Mouse (Mus musculus) forebrain, postnatal 0 days (tissue): ENCODE results near the gene Shroom3. TPM values are rescaled to one million over a fixed set of nuclear protein-coding genes. Genes with fewer than 3 reads are reported as not detected.

Source experiments
- ATAC-seq: fragments of 200-750 bp; cut with Nextera tagmentation; 2 replicates; pipeline ENCODE4 v1.8.0; 2017; ENCODE audit warnings: mild to moderate bottlenecking, moderate library complexity
- DNase-seq: peaks from one replicate; pipeline ENCODE4 v3.0.0-alpha.2; 2015
- H3K27ac ChIP-seq: fragments of 300-500 bp; sonication (generic); 2 replicates; pipeline ENCODE4 v1.5.1; 2014; ENCODE audit warnings: low read depth, mild to moderate bottlenecking, antibody characterized with exemption, low read length, moderate library complexity, mixed read lengths
- H3K27me3 ChIP-seq: fragments of 300-500 bp; sonication (generic); 2 replicates; pipeline ENCODE4 v1.6.1; 2014; ENCODE audit warnings: mild to moderate bottlenecking, low read length, mixed read lengths; ENCODE audit not compliant: insufficient read depth
- H3K36me3 ChIP-seq: fragments of 300-500 bp; sonication (generic); 2 replicates; pipeline ENCODE4 v1.6.1; 2014; ENCODE audit warnings: mild to moderate bottlenecking, moderate library complexity; ENCODE audit not compliant: insufficient read depth
- H3K4me1 ChIP-seq: fragments of 300-500 bp; sonication (generic); 2 replicates; pipeline ENCODE4 v1.6.1; 2014; ENCODE audit warnings: antibody characterized with exemption; ENCODE audit not compliant: insufficient read depth
- H3K4me2 ChIP-seq: fragments of 300-500 bp; sonication (generic); 2 replicates; pipeline ENCODE4 v1.6.1; 2014; ENCODE audit warnings: low read depth, mild to moderate bottlenecking, moderate library complexity
- H3K4me3 ChIP-seq: fragments of 300-500 bp; sonication (generic); 2 replicates; pipeline ENCODE4 v1.5.1; 2014; ENCODE audit warnings: low read depth, low read length, mixed read lengths
- H3K9ac ChIP-seq: fragments of 300-500 bp; sonication (generic); 2 replicates; pipeline ENCODE4 v1.6.1; 2014; ENCODE audit warnings: mild to moderate bottlenecking
- H3K9me3 ChIP-seq: fragments of 300-500 bp; sonication (generic); 2 replicates; pipeline ENCODE4 v1.6.1; 2016; ENCODE audit warnings: low read length
- CTCF ChIP-seq: sonication (generic); IDR thresholded peaks from 2 replicates; pipeline ENCODE4 v1.5.1; 2016; ENCODE audit warnings: antibody characterized with exemption, control low read depth, low read depth
- WGBS: fragments of 180-500 bp; shearing (Covaris S2); extraction: QIAGEN DNeasy Blood & Tissue Kit; methylation state at CpG from one replicate; pipeline ENCODE4 v1.1.7; 2014; 5-methylcytosine and 5-hydroxymethylcytosine counted together
- polyA plus RNA-seq: library from polyadenylated mRNA; unstranded; fragments of >200 nt; fragmentation: Nextera tagmentation; extraction: Ambion mirVana; gene quantifications from 2 replicates; pipeline ENCODE4 v1.2.1, GENCODE M21; 2015
- total RNA-seq: library from RNA; depleted of rRNA; stranded (reverse); fragments of >200 nt; gene quantifications from 2 replicates; pipeline ENCODE4 v1.2.3, GENCODE M21; 2014

The Shroom3 gene
- total and polyA plus RNA-seq, 2 experiments from 2014 or later = 0.91 to 5.8 TPM

GRCm38 (mm10) chr5:92937701-92938100, 254.5 kb downstream of the Shroom3 start:
- Histone ChIP-seq H3K36me3 (peaks cover 10% of the 10 kb centered on the region), H3K4me2 (no peak overlapping the region), H3K4me1 (peaks cover 4% of the 10 kb centered on the region; the same call in 1 of the 2 replicates), H3K9me3 (peaks cover 8% of the 10 kb centered on the region; the same call in 1 of the 2 replicates), H3K27me3 (no peaks in the 10 kb centered on the region), H3K4me3 (no peak overlapping the region), H3K9ac (no peak overlapping the region), H3K27ac (no peak overlapping the region)
- ATAC-seq (no peak), DNase-seq (no peak)
- 65% methylated on average over 4 of the region's 4 CpGs for WGBS
- no peak for TF ChIP-seq CTCF

- no peak for TF ChIP-seq CTCF
- Histone ChIP-seq H3K4me2 (no peak overlapping the region), H3K9ac (no peak overlapping the region), H3K36me3 (peaks cover 12% of the 10 kb centered on the region), H3K4me1 (peaks cover 2% of the 10 kb centered on the region; the same call in 1 of the 2 replicates), H3K27ac (no peak overlapping the region), H3K4me3 (no peak overlapping the region), H3K27me3 (no peaks in the 10 kb centered on the region), H3K9me3 (peaks cover 11% of the 10 kb centered on the region; the same call in 1 of the 2 replicates)
- DNase-seq = no peak
- no peak for ATAC-seq
- 63% methylated on average over 15 of the region's 15 CpGs for WGBS
Measured at GRCm38 (mm10) chr5:92939246-92939995, 256.2 kb downstream of the Shroom3 start.

GRCm38 (mm10) chr5:92942166-92942565, 258.9 kb downstream of the Shroom3 start:
- H3K4me3 ChIP-seq = no peak overlapping the region
- no peaks in the 10 kb centered on the region for H3K4me1 ChIP-seq
- ATAC-seq (no peak), DNase-seq (no peak)
- no peak overlapping the region for H3K9ac ChIP-seq
- WGBS = 94% methylated on average over 57 of the region's 57 CpGs
- no peak overlapping the region for H3K4me2 ChIP-seq
- TF ChIP-seq CTCF = no peak
- H3K9me3 ChIP-seq = peaks cover 11% of the 10 kb centered on the region; the same call in 1 of the 2 replicates
- H3K27ac ChIP-seq = no peak overlapping the region
- H3K27me3 ChIP-seq = no peaks in the 10 kb centered on the region
- peaks cover 12% of the 10 kb centered on the region for H3K36me3 ChIP-seq

- DNase-seq = no peak
- H3K9ac ChIP-seq = no peak overlapping the region
- H3K9me3 ChIP-seq = peaks cover 11% of the 10 kb centered on the region; the same call in 1 of the 2 replicates
- H3K36me3 ChIP-seq = peaks cover 12% of the 10 kb centered on the region
- H3K27me3 ChIP-seq = no peaks in the 10 kb centered on the region
- H3K4me3 ChIP-seq = no peak overlapping the region
- ATAC-seq = no peak
- H3K4me2 ChIP-seq = no peak overlapping the region
- no peak overlapping the region for H3K27ac ChIP-seq
- no peaks in the 10 kb centered on the region for H3K4me1 ChIP-seq
- WGBS = 95% methylated on average over 47 of the region's 47 CpGs
- no peak for TF ChIP-seq CTCF
Measured at GRCm38 (mm10) chr5:92942577-92942976, 259.3 kb downstream of the Shroom3 start.

- H3K4me2 ChIP-seq = no peak overlapping the region
- peaks cover 12% of the 10 kb centered on the region for H3K36me3 ChIP-seq
- H3K9ac ChIP-seq = no peak overlapping the region
- WGBS = 71% methylated on average over 5 of the region's 5 CpGs
- H3K4me3 ChIP-seq = no peak overlapping the region
- no peak for DNase-seq
- no peaks in the 10 kb centered on the region for H3K4me1 ChIP-seq
- no peak overlapping the region for H3K27ac ChIP-seq
- H3K9me3 ChIP-seq = peaks cover 11% of the 10 kb centered on the region; the same call in 1 of the 2 replicates
- ATAC-seq = no peak
- TF ChIP-seq CTCF = no peak
- H3K27me3 ChIP-seq = no peaks in the 10 kb centered on the region
Measured at GRCm38 (mm10) chr5:92944867-92945266, 261.6 kb downstream of the Shroom3 start.

GRCm38 (mm10) chr5:92948972-92949745, 265.9 kb downstream of the Shroom3 start:
- Histone ChIP-seq H3K27me3 (no peaks in the 10 kb centered on the region), H3K4me1 (no peaks in the 10 kb centered on the region), H3K9me3 (no peaks in the 10 kb centered on the region), H3K36me3 (no peaks in the 10 kb centered on the region; the same call in 1 of the 2 replicates), H3K4me2 (no peak overlapping the region), H3K27ac (no peak overlapping the region), H3K9ac (no peak overlapping the region), H3K4me3 (no peak overlapping the region)
- ATAC-seq (peak; percentile 76), DNase-seq (no peak)
- 72% methylated on average over 14 of the region's 14 CpGs for WGBS
- no peak for TF ChIP-seq CTCF

- Histone ChIP-seq H3K4me2 (no peak overlapping the region), H3K4me3 (no peak overlapping the region), H3K9ac (no peak overlapping the region), H3K27me3 (no peaks in the 10 kb centered on the region), H3K4me1 (no peaks in the 10 kb centered on the region), H3K36me3 (no peaks in the 10 kb centered on the region; the same call in 1 of the 2 replicates), H3K27ac (no peak overlapping the region), H3K9me3 (no peaks in the 10 kb centered on the region)
- DNase-seq (no peak), ATAC-seq (no peak)
- WGBS = 83% methylated on average over 14 of the region's 14 CpGs
- TF ChIP-seq CTCF = no peak
Measured at GRCm38 (mm10) chr5:92950583-92950982, 267.3 kb downstream of the Shroom3 start.
